Comparison of ENCODE assay signal across 13 mouse cellular contexts in the genomic region with DNA sequence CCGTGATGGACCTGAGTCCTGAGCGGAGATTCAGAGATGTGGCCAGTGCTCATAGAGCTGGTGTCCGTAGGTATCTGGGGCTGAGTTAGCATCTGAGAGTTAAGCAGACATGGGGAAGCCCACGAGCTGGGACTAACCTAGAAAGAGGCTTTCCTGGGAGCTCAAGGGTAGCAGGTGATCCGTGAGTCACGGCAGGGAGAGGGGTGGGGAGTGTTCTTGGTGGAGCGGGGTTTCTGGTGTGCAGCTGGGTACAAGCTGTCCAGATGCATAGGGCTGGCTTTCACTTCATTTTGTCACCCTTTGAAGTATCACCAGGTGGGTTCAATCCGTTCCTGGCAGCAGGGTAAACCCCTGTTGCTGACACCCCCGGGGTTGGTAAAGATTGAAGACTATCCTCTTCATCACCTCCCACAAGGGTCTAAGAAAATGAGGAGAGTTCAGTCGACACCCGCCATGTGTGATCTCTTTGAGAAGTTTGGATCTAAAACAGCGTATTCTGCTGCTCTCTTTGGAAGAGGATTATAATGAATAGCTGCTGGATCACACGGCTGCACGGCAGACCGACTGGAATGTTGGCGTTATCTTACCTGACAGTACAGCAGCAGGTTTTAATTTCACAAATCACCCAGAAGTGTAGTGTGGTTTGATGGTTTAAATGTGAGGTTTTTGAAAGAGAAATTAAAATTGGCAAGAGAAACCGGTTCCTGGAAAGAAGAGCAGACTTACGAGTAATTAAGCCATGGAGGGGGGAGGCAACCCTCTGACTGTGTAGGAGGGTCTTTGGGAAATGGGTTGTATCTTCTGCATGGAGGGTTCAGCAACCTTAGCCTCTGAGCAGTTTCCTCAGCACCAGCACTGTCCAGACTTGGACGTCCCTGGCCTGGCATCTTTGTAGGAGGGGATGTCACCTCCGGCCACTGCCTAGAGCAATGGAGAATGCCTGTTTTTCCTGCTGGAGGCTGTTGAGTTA.
A peak's percentile ranks its signal among the peaks of the same experiment; 100 is the strongest.
DNase-seq lines count a peak whose midpoint lies in the region; ATAC-seq and TF ChIP-seq lines count a peak whose summit lies in the region.
"Had no signal": no experiment of that assay in that cellular context is flagged by ENCODE, and none has a peak within 500 bp of the region (broad histone marks: within the 10 kb centered on the region; RNA-seq: fewer than 3 reads in every experiment).

No protein-coding gene starts in this region.

- no peaks in the 10 kb centered on the region for H3K36me3 ChIP-seq in lung, embryonic 14.5 days (ENCODE audit: insufficient read depth)
- no peaks in the 10 kb centered on the region for H3K36me3 ChIP-seq in embryonic facial prominence, embryonic 15.5 days
- no peaks in the 10 kb centered on the region for H3K36me3 ChIP-seq in stomach, embryonic 16.5 days (ENCODE audit: control insufficient read depth, insufficient read depth, low read length)
- H3K36me3 ChIP-seq: liver, embryonic 13.5 days had no signal

- H3K4me1 ChIP-seq in lung, embryonic 14.5 days (ENCODE audit: insufficient read depth), result no peaks in the 10 kb centered on the region
- no peaks in the 10 kb centered on the region for H3K4me1 ChIP-seq in lung, adult 2 months (ENCODE audit: control insufficient read depth, insufficient read depth, low read length)
- H3K4me1 ChIP-seq in embryonic facial prominence, embryonic 15.5 days, result peaks cover 48% of the 10 kb centered on the region
- H3K4me1 ChIP-seq in stomach, embryonic 16.5 days (ENCODE audit: control insufficient read depth, insufficient read depth, low read length), result peaks cover 9% of the 10 kb centered on the region

- ATAC-seq in lung, embryonic 14.5 days (ENCODE audit: insufficient read depth), result peak; percentile 50; the same call in 1 of the 2 replicates
- ATAC-seq in embryonic facial prominence, embryonic 15.5 days (ENCODE audit: insufficient number of reproducible peaks, low FRiP score, low TSS enrichment, low read depth), result 0 out of 2 replicates have a peak, but pooled peaks have one; percentile 54
- no peak for ATAC-seq in stomach, embryonic 16.5 days (ENCODE audit: insufficient read depth, low FRiP score)

- peak overlapping the region; percentile 98 for H3K27ac ChIP-seq in gastrocnemius, adult 2 months
- peak overlapping the region; percentile 58; the same call in 1 of the 2 replicates for H3K27ac ChIP-seq in lung, embryonic 14.5 days (ENCODE audit: low read depth)
- peak overlapping the region; percentile 69 for H3K27ac ChIP-seq in embryonic facial prominence, embryonic 15.5 days (replicated peaks)
- H3K27ac ChIP-seq in stomach, embryonic 16.5 days (ENCODE audit: low read length), result no peak overlapping the region
- H3K27ac ChIP-seq: liver, embryonic 13.5 days had no signal

- no peaks in the 10 kb centered on the region for H3K27me3 ChIP-seq in lung, embryonic 14.5 days (ENCODE audit: insufficient read depth, low read length)
- no peaks in the 10 kb centered on the region for H3K27me3 ChIP-seq in embryonic facial prominence, embryonic 15.5 days
- H3K27me3 ChIP-seq in stomach, embryonic 16.5 days (ENCODE audit: control insufficient read depth, insufficient read depth, low read length), result no peaks in the 10 kb centered on the region
- H3K27me3 ChIP-seq: liver, embryonic 13.5 days had no signal

- WGBS in lung, embryonic 14.5 days, result 42% methylated on average over 20 of the region's 20 CpGs
- WGBS in lung, adult 2 months, result 54% methylated on average over 20 of the region's 20 CpGs
- WGBS in embryonic facial prominence, embryonic 15.5 days, result 30% methylated on average over 20 of the region's 20 CpGs
- 49% methylated on average over 20 of the region's 20 CpGs for WGBS in stomach, embryonic 16.5 days

- H3K4me3 ChIP-seq in gastrocnemius, adult 2 months, result peak overlapping the region; percentile 75
- no peak overlapping the region for H3K4me3 ChIP-seq in lung, embryonic 14.5 days (ENCODE audit: low read depth, low read length)
- no peak overlapping the region for H3K4me3 ChIP-seq in lung, adult 2 months (replicated peaks; ENCODE audit: extremely low read depth, low read depth, low read length)
- 0 out of 2 replicates have a peak overlapping the region, but pooled peaks have one; percentile 4 for H3K4me3 ChIP-seq in embryonic facial prominence, embryonic 15.5 days (replicated peaks)
- no peak overlapping the region for H3K4me3 ChIP-seq in stomach, embryonic 16.5 days (replicated peaks; ENCODE audit: low read length)
- H3K4me3 ChIP-seq: erythroblast, embryonic 14.5 days; liver, embryonic 13.5 days; megakaryocyte, embryonic 14.5 days had no signal

- intact Hi-C loops in gastrocnemius, adult 2 months (cut with DNase I), result loop anchor here (5.0 kb wide), 1 partner anchor 35 kb away; no protein-coding TSS in a partner anchor

- H3K4me2 ChIP-seq in lung, embryonic 14.5 days, result no peak overlapping the region
- peak overlapping the region; percentile 34 for H3K4me2 ChIP-seq in embryonic facial prominence, embryonic 15.5 days (replicated peaks)
- H3K4me2 ChIP-seq in stomach, embryonic 16.5 days (ENCODE audit: low read depth, low read length), result peak overlapping the region; percentile 17; the same call in 1 of the 2 replicates
- H3K4me2 ChIP-seq: liver, embryonic 13.5 days had no signal

- TF ChIP-seq POLR2A in lung, adult 2 months (IDR thresholded peaks at IDR 0.05; ENCODE audit: borderline replicate concordance, extremely low read depth, low read depth, low read length), result no peak

- DNase-seq in gastrocnemius, adult 2 months, result peak; percentile 43
- DNase-seq in gastrocnemius, postnatal 10 days, result no peak
- DNase-seq in lung, embryonic 14.5 days, result peak; percentile 31
- DNase-seq in lung, adult 2 months, result no peak
- no peak for DNase-seq in adrenal gland, adult 18-20 months (ENCODE audit: low spot score in 2 of 2)
- no peak for DNase-seq in layer of hippocampus, postnatal 14 days (ENCODE audit: low spot score in 2 of 2)
- DNase-seq: cerebellum, adult 9-11 months; gastrocnemius, postnatal 14 days; liver, embryonic 13.5 days had no signal

- H3K9ac ChIP-seq in lung, embryonic 14.5 days, result no peak overlapping the region
- no peak overlapping the region for H3K9ac ChIP-seq in embryonic facial prominence, embryonic 15.5 days
- H3K9ac ChIP-seq in stomach, embryonic 16.5 days (ENCODE audit: low read length), result no peak overlapping the region
- H3K9ac ChIP-seq: liver, embryonic 13.5 days had no signal

- no peaks in the 10 kb centered on the region for H3K9me3 ChIP-seq in lung, embryonic 14.5 days (ENCODE audit: low read depth, low read length)
- H3K9me3 ChIP-seq in embryonic facial prominence, embryonic 15.5 days (replicated peaks), result no peaks in the 10 kb centered on the region
- H3K9me3 ChIP-seq in stomach, embryonic 16.5 days (replicated peaks; ENCODE audit: control insufficient read depth, low read length), result no peaks in the 10 kb centered on the region
- H3K9me3 ChIP-seq: liver, embryonic 13.5 days; megakaryocyte, embryonic 14.5 days had no signal

- no peak for TF ChIP-seq CTCF in gastrocnemius, adult 2 months (IDR thresholded peaks at IDR 0.05)
- TF ChIP-seq CTCF in lung, embryonic 14.5 days (IDR thresholded peaks at IDR 0.05; ENCODE audit: low read depth), result no peak
- TF ChIP-seq CTCF in lung, adult 2 months (IDR thresholded peaks at IDR 0.05; ENCODE audit: insufficient read depth, low read length), result no peak

Comparison
In these comparisons a context has a peak if more than half of its experiments do, and no peak if none do; other contexts are left out.
1. DNase-seq: peak in gastrocnemius, adult 2 months (single experiment) and lung, embryonic 14.5 days (single experiment); none in gastrocnemius, postnatal 10 days (single experiment), lung, adult 2 months (single experiment), adrenal gland, adult 18-20 months (0 of 2) and layer of hippocampus, postnatal 14 days (0 of 2).
2. H3K4me3 ChIP-seq: peak in gastrocnemius, adult 2 months (single experiment) and embryonic facial prominence, embryonic 15.5 days (single experiment); none in lung, embryonic 14.5 days (single experiment), lung, adult 2 months (single experiment) and stomach, embryonic 16.5 days (single experiment).